Mouse (Mus musculus): ENCODE measurements around the gene Ptpn12. TPM values are rescaled to one million over a fixed set of nuclear protein-coding genes. Genes with fewer than 3 reads are reported as not detected.

The Ptpn12 gene
- polyA plus RNA-seq, 1 experiment from 2014 or later: 16.9 TPM

- Histone ChIP-seq H3K4me1 (replicated peaks) (no peaks in the 10 kb centered on the region), H3K4me3 (replicated peaks) (no peak overlapping the region), H3K36me3 (peaks cover 29% of the 10 kb centered on the region), H3K27me3 (replicated peaks) (no peaks in the 10 kb centered on the region), H3K9me3 (no peaks in the 10 kb centered on the region), H3K9ac (no peak overlapping the region), H3K27ac (no peak overlapping the region), H3K4me2 (replicated peaks) (no peak overlapping the region)
- 94% methylated on average over 10 of the region's 10 CpGs for WGBS
- no peak for ATAC-seq
These were observed 53.9 kb downstream of the Ptpn12 start for GRCm38 (mm10) chr5:21001622-21002315.

DNA sequence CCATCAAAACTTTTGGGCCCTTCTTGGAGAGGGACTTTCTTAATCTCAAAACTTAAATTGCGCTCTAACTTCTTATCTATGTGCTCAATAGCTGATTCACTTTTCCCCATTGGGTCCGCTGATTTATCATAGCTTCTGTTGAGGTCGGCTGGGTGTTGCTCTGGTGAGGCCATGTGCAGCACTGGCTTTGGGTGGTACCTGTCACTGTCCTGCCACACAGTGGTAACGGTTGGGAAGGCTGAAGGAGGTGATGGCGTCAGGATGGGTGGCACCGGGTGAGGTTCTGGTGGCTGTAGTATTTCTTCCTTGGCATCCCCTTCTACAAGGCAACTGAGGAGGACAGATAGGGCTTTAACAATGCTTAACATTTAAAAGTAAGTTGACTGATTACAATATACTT is 57.3 kb downstream of the Ptpn12 start:
- Histone ChIP-seq H3K4me3 (replicated peaks) (no peak overlapping the region), H3K36me3 (peaks cover 34% of the 10 kb centered on the region), H3K27me3 (replicated peaks) (no peaks in the 10 kb centered on the region), H3K9ac (no peak overlapping the region), H3K4me1 (replicated peaks) (no peaks in the 10 kb centered on the region), H3K9me3 (no peaks in the 10 kb centered on the region), H3K27ac (no peak overlapping the region), H3K4me2 (replicated peaks) (no peak overlapping the region)
- WGBS: 92% methylated on average over 6 of the region's 6 CpGs
- no peak for ATAC-seq

- Histone ChIP-seq H3K4me1 (replicated peaks) (no peaks in the 10 kb centered on the region), H3K36me3 (peaks cover 34% of the 10 kb centered on the region), H3K9ac (no peak overlapping the region), H3K27me3 (replicated peaks) (no peaks in the 10 kb centered on the region), H3K4me3 (replicated peaks) (no peak overlapping the region), H3K9me3 (no peaks in the 10 kb centered on the region), H3K27ac (no peak overlapping the region), H3K4me2 (replicated peaks) (no peak overlapping the region)
- no peak for ATAC-seq
- WGBS: 93% methylated on average over 6 of the region's 6 CpGs
These were observed 58.2 kb downstream of the Ptpn12 start for GRCm38 (mm10) chr5:20997555-20997954.

- WGBS: 69% methylated on average over 8 of the region's 8 CpGs
- H3K4me3 ChIP-seq (replicated peaks): no peak overlapping the region
- H3K4me1 ChIP-seq (replicated peaks): no peaks in the 10 kb centered on the region
- no peak overlapping the region for H3K27ac ChIP-seq
- H3K27me3 ChIP-seq (replicated peaks): no peaks in the 10 kb centered on the region
- H3K36me3 ChIP-seq: peaks cover 7% of the 10 kb centered on the region; the same call in 1 of the 2 replicates
- peak; percentile 86 for ATAC-seq
- no peak overlapping the region for H3K9ac ChIP-seq
- no peak overlapping the region for H3K4me2 ChIP-seq (replicated peaks)
- H3K9me3 ChIP-seq: no peaks in the 10 kb centered on the region
These were observed 65.5 kb downstream of the Ptpn12 start for GRCm38 (mm10) chr5:20990062-20990809.

DNA sequence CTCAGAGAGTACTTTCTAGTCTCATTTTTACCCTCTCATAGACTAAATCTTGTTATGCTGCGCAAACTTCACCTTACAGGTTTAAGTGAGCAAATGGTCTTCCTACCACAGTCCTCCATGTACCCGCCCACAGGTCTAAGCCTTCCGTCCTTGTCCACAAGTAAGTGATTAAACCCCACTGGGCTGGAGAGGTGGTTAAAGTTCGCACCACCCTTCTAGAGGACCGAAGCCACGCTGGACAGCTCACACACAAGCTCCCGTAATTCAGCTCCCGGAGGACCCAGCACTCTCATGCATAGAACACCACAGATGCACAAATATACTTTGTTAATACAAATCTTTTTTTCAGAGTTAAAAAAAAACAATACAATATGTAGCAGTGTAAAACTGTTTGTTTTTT is 69.4 kb downstream of the Ptpn12 start:
- Histone ChIP-seq H3K4me1 (replicated peaks) (no peaks in the 10 kb centered on the region), H3K9me3 (no peaks in the 10 kb centered on the region), H3K27ac (no peak overlapping the region), H3K27me3 (replicated peaks) (no peaks in the 10 kb centered on the region), H3K9ac (no peak overlapping the region), H3K4me3 (replicated peaks) (no peak overlapping the region), H3K4me2 (replicated peaks) (no peak overlapping the region), H3K36me3 (peaks cover 6% of the 10 kb centered on the region; the same call in 1 of the 2 replicates)
- ATAC-seq: no peak
- WGBS: 93% methylated on average over 8 of the region's 8 CpGs

DNA sequence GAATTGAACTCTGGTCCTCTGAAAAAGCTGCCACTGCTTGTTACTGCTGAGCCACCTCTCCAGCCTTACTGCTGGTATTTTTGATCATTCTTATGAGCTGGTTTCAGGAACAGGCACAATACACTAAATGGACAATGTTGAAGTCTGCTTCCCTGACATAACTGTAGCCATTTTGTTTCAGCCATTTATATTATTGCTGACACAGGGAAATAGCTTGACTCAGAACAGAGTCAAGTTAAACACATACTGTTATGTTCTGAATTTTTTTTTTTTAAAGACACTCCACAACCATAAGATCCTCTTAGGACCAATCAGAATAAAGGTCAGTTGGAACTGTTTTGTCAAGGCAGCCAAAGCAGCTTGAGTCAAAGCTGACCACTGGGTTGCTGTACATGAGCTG is 72.2 kb downstream of the Ptpn12 start:
- peaks cover 3% of the 10 kb centered on the region; the same call in 1 of the 2 replicates for H3K36me3 ChIP-seq
- H3K27me3 ChIP-seq (replicated peaks): no peaks in the 10 kb centered on the region
- H3K9ac ChIP-seq: no peak overlapping the region
- no peak overlapping the region for H3K4me2 ChIP-seq (replicated peaks)
- no peak overlapping the region for H3K4me3 ChIP-seq (replicated peaks)
- no peaks in the 10 kb centered on the region for H3K9me3 ChIP-seq
- no peak for ATAC-seq
- no peak overlapping the region for H3K27ac ChIP-seq
- H3K4me1 ChIP-seq (replicated peaks): no peaks in the 10 kb centered on the region

- no peak overlapping the region for H3K9ac ChIP-seq
- WGBS: 72% methylated on average over 4 of the region's 4 CpGs
- H3K4me2 ChIP-seq (replicated peaks): no peak overlapping the region
- no peak overlapping the region for H3K4me3 ChIP-seq (replicated peaks)
- ATAC-seq: no peak
- H3K9me3 ChIP-seq: no peaks in the 10 kb centered on the region
- no peaks in the 10 kb centered on the region for H3K36me3 ChIP-seq
- no peaks in the 10 kb centered on the region for H3K27me3 ChIP-seq (replicated peaks)
- no peak overlapping the region for H3K27ac ChIP-seq
- no peaks in the 10 kb centered on the region for H3K4me1 ChIP-seq (replicated peaks)
These were observed 81.0 kb downstream of the Ptpn12 start for GRCm38 (mm10) chr5:20974690-20975089.

GRCm38 (mm10) chr5:20973999-20974398 is 81.7 kb downstream of the Ptpn12 start:
- H3K27ac ChIP-seq: no peak overlapping the region
- H3K36me3 ChIP-seq: no peaks in the 10 kb centered on the region
- no peaks in the 10 kb centered on the region for H3K4me1 ChIP-seq (replicated peaks)
- H3K9me3 ChIP-seq: no peaks in the 10 kb centered on the region
- no peak overlapping the region for H3K9ac ChIP-seq
- WGBS: 37% methylated on average over 7 of the region's 7 CpGs
- no peak for ATAC-seq
- H3K4me2 ChIP-seq (replicated peaks): no peak overlapping the region
- no peaks in the 10 kb centered on the region for H3K27me3 ChIP-seq (replicated peaks)
- no peak overlapping the region for H3K4me3 ChIP-seq (replicated peaks)

DNA sequence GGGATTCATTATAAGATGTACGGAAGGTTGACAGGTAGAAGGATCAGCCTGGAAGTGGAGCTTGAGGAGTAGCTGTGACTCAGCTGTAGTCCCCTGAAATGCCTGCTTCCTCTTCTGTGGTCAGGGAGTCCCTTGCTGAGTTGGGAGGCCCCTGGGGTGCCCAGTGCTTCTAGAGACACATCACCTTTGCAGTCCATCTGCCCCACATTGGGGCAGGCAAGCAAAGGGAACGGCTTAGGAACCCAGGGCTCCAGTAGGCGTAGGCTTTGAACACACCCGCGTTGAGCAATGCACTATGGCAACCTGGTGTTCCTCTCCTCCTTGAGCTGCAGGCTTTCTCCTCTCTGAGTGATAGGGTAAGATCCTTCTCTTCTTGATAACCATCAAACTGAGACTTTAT is 82.6 kb downstream of the Ptpn12 start:
- H3K4me3 ChIP-seq (replicated peaks): no peak overlapping the region
- H3K36me3 ChIP-seq: no peaks in the 10 kb centered on the region
- no peak overlapping the region for H3K9ac ChIP-seq
- 62% methylated on average over 5 of the region's 5 CpGs for WGBS
- H3K27ac ChIP-seq: no peak overlapping the region
- no peak overlapping the region for H3K4me2 ChIP-seq (replicated peaks)
- no peak for ATAC-seq
- no peaks in the 10 kb centered on the region for H3K4me1 ChIP-seq (replicated peaks)
- no peaks in the 10 kb centered on the region for H3K27me3 ChIP-seq (replicated peaks)
- no peaks in the 10 kb centered on the region for H3K9me3 ChIP-seq

- H3K27ac ChIP-seq: no peak overlapping the region
These were observed 86.7 kb downstream of the Ptpn12 start for GRCm38 (mm10) chr5:20968963-20969362.

DNA sequence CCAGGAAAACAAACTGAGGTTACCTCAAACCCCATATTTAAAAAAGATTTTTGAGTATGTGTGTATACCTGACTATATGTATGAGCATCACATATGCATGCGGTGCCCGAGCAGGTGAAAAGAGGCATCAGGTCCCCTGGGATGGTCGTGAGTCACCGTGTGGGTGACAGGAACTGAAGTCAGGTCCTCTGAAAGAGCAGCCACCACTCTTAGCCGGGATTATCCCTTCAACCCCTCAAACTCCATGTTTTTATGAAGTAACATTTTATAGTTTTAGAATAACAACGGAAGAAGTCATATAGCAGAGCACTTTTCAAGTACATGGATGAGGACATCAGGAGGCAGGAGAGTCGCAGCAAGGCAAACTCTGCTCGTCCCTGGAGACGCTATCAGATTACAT is 87.2 kb downstream of the Ptpn12 start:
- no peak overlapping the region for H3K27ac ChIP-seq
- no peaks in the 10 kb centered on the region for H3K4me1 ChIP-seq (replicated peaks)
- no peak overlapping the region for H3K4me2 ChIP-seq (replicated peaks)
- no peak overlapping the region for H3K4me3 ChIP-seq (replicated peaks)
- no peak overlapping the region for H3K9ac ChIP-seq
- WGBS: 68% methylated on average over 9 of the region's 9 CpGs
- H3K27me3 ChIP-seq (replicated peaks): no peaks in the 10 kb centered on the region
- no peaks in the 10 kb centered on the region for H3K36me3 ChIP-seq
- H3K9me3 ChIP-seq: no peaks in the 10 kb centered on the region
- ATAC-seq: no peak

More at GRCm38 (mm10) chr5:20968963-20969362, 86.7 kb downstream of the Ptpn12 start:
- H3K4me2 ChIP-seq (replicated peaks): no peak overlapping the region
- no peak overlapping the region for H3K4me3 ChIP-seq (replicated peaks)
- WGBS: 60% methylated on average over 9 of the region's 9 CpGs
- H3K4me1 ChIP-seq (replicated peaks): no peaks in the 10 kb centered on the region
- H3K27me3 ChIP-seq (replicated peaks): no peaks in the 10 kb centered on the region
- no peaks in the 10 kb centered on the region for H3K9me3 ChIP-seq
- no peak for ATAC-seq
- no peaks in the 10 kb centered on the region for H3K36me3 ChIP-seq
- H3K9ac ChIP-seq: no peak overlapping the region

DNA sequence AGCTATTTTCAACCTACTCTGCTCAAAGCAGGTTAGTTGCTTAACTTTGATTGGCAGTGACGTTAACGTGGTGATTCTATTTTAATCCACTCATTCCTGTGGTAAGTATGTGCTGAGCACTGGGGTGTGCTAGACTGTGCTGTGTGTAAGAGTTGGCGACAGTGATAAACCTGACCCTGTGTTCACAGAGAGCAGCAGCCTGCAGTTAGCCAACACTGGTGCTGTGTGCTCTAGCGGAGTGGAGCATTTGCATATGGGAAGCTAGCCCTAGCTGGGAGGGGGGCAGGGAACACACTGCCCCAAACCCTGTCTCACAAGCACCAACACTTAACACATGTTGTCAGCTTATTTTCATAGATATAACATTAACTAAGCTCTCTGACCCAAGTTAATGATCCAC is 87.8 kb downstream of the Ptpn12 start:
- H3K27ac ChIP-seq: no peak overlapping the region
- no peaks in the 10 kb centered on the region for H3K9me3 ChIP-seq
- H3K9ac ChIP-seq: no peak overlapping the region
- no peak overlapping the region for H3K4me3 ChIP-seq (replicated peaks)
- WGBS: 40% methylated on average over 4 of the region's 4 CpGs
- no peak overlapping the region for H3K4me2 ChIP-seq (replicated peaks)
- no peak for ATAC-seq
- no peaks in the 10 kb centered on the region for H3K36me3 ChIP-seq
- no peaks in the 10 kb centered on the region for H3K4me1 ChIP-seq (replicated peaks)
- no peaks in the 10 kb centered on the region for H3K27me3 ChIP-seq (replicated peaks)

GRCm38 (mm10) chr5:20964446-20964845 is 91.3 kb downstream of the Ptpn12 start:
- WGBS: 81% methylated on average over 6 of the region's 6 CpGs
- Histone ChIP-seq H3K4me1 (replicated peaks) (no peaks in the 10 kb centered on the region), H3K27ac (no peak overlapping the region), H3K9ac (no peak overlapping the region), H3K36me3 (no peaks in the 10 kb centered on the region), H3K27me3 (replicated peaks) (no peaks in the 10 kb centered on the region), H3K4me2 (replicated peaks) (no peak overlapping the region), H3K4me3 (replicated peaks) (no peak overlapping the region), H3K9me3 (no peaks in the 10 kb centered on the region)
- no peak for ATAC-seq
